Comparison of ENCODE assay signal across 14 mouse cellular contexts in the genomic region with DNA sequence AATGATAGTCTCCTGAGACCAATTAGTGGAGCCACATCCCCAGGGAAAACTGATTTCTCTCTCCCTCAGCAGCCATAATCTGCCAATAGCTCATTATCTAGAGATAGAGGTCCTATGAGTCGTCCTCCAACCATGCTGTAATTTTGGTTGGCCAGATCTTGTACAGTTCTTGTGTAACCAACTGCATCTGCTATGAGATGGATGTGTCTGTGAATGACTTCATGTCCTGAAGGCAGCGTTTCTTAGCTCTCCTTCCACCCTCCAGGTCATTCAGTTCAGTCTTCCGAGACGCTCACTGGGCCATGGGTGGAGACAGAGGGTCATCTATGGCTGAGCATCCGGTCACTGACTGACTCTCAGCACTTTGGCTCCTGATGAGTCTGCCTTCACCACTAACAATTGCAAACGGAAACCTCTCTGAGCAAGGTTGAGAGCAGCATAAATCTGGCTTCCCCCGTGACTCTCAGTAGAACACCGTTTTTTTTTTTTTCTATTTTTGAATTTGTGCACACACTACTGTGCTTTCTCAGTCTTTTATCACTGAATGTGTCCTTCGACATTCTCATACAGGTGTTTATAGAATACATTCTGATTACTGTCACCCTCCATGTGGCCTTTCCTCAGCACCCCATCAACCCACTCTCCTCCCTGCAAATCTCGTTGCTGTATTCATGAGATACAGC.
DNase-seq lines count a peak whose midpoint lies in the region; ATAC-seq and TF ChIP-seq lines count a peak whose summit lies in the region.
"Had no signal": no experiment of that assay in that cellular context is flagged by ENCODE, and none has a peak within 500 bp of the region (broad histone marks: within the 10 kb centered on the region; RNA-seq: fewer than 3 reads in every experiment).

No protein-coding gene starts in this region.

- 0 out of 2 replicates have a peak, but pooled peaks cover 1% of the 10 kb centered on the region for H3K36me3 ChIP-seq in heart, embryonic 14.5 days (ENCODE audit: control insufficient read depth, insufficient read depth, low read length)
- H3K36me3 ChIP-seq in C2C12 (ENCODE audit: control insufficient read depth, insufficient read depth) = peaks cover 78% of the 10 kb centered on the region
- peaks cover 9% of the 10 kb centered on the region for H3K36me3 ChIP-seq in embryonic facial prominence, embryonic 10.5 days (replicated peaks)
- H3K36me3 ChIP-seq in limb, embryonic 15.5 days = peaks cover 11% of the 10 kb centered on the region; the same call in 1 of the 2 replicates
- no peaks in the 10 kb centered on the region; the same call in 1 of the 2 replicates for H3K36me3 ChIP-seq in midbrain, embryonic 11.5 days (ENCODE audit: control insufficient read depth, insufficient read depth, low read length)

- no peak overlapping the region for H3ac ChIP-seq in C2C12 (ENCODE audit: control insufficient read depth, insufficient read length, low read depth)

- no peak for ATAC-seq in heart, embryonic 14.5 days (ENCODE audit: insufficient number of reproducible peaks, insufficient read depth, low FRiP score, low read depth)
- no peak for ATAC-seq in limb, embryonic 15.5 days (ENCODE audit: insufficient number of reproducible peaks, low FRiP score, low TSS enrichment, low read depth)
- ATAC-seq in midbrain, embryonic 11.5 days (ENCODE audit: low FRiP score) = no peak
- ATAC-seq: forebrain, embryonic 13.5 days had no signal

- no peak for DNase-seq in heart, postnatal 25 days (ENCODE audit: low spot score)
- no peak for DNase-seq in embryonic facial prominence, embryonic 10.5 days (ENCODE audit: low spot score)
- no peak for DNase-seq in right cerebral cortex, postnatal 36 days (ENCODE audit: low spot score in 2 of 2)
- no peak for DNase-seq in midbrain, embryonic 11.5 days (ENCODE audit: low spot score, missing footprints)
- no peak for DNase-seq in right cerebral cortex, postnatal 4 days
- DNase-seq: lung, embryonic 14.5 days; retina, postnatal 1 day; thymus, postnatal 36 days had no signal

- H3K27ac ChIP-seq in heart, embryonic 14.5 days (replicated peaks in 1 of 2; ENCODE audit: control insufficient read depth in 1 of 2, insufficient read depth in 1 of 2, low read depth in 2 of 2, low read length in 2 of 2) = peak overlapping the region; percentile 57 to 81
- H3K27ac ChIP-seq in embryonic facial prominence, embryonic 10.5 days (replicated peaks) = peak overlapping the region; percentile 72
- peak overlapping the region; percentile 85; the same call in 1 of the 2 replicates for H3K27ac ChIP-seq in limb, embryonic 15.5 days
- H3K27ac ChIP-seq in midbrain, embryonic 11.5 days (ENCODE audit: low read depth, low read length) = no peak overlapping the region
- H3K27ac ChIP-seq: forebrain, embryonic 13.5 days; neural tube, embryonic 12.5 days had no signal

- H3K4me3 ChIP-seq in heart, embryonic 14.5 days (ENCODE audit: control insufficient read depth in 1 of 2, insufficient read depth in 1 of 2, low read depth in 1 of 2, low read length in 2 of 2) = no peak overlapping the region
- no peak overlapping the region for H3K4me3 ChIP-seq in C2C12 (ENCODE audit: insufficient read depth, poor library complexity, severe bottlenecking)
- H3K4me3 ChIP-seq in embryonic facial prominence, embryonic 10.5 days = no peak overlapping the region
- H3K4me3 ChIP-seq in limb, embryonic 15.5 days = no peak overlapping the region
- H3K4me3 ChIP-seq in midbrain, embryonic 11.5 days (ENCODE audit: low read depth, low read length) = no peak overlapping the region
- H3K4me3 ChIP-seq: forebrain, embryonic 13.5 days; midbrain, embryonic 10.5 days; neural tube, embryonic 12.5 days had no signal

- WGBS in heart, embryonic 14.5 days = 62% methylated on average over 10 of the region's 10 CpGs
- 91% methylated on average over 10 of the region's 10 CpGs for WGBS in embryonic facial prominence, embryonic 10.5 days
- WGBS in limb, embryonic 15.5 days = 83% methylated on average over 10 of the region's 10 CpGs
- 90% methylated on average over 10 of the region's 10 CpGs for WGBS in midbrain, embryonic 11.5 days

- H3K27me3 ChIP-seq in heart, embryonic 14.5 days (ENCODE audit: control insufficient read depth, insufficient read depth, low read length) = no peaks in the 10 kb centered on the region
- H3K27me3 ChIP-seq in C2C12 (ENCODE audit: control insufficient read depth, insufficient read depth, insufficient read length) = no peaks in the 10 kb centered on the region
- no peaks in the 10 kb centered on the region for H3K27me3 ChIP-seq in embryonic facial prominence, embryonic 10.5 days (replicated peaks; ENCODE audit: low read depth, poor library complexity, severe bottlenecking)
- no peaks in the 10 kb centered on the region for H3K27me3 ChIP-seq in limb, embryonic 15.5 days
- H3K27me3 ChIP-seq in midbrain, embryonic 11.5 days (ENCODE audit: control insufficient read depth, insufficient read depth, low read length) = no peaks in the 10 kb centered on the region
- H3K27me3 ChIP-seq: forebrain, embryonic 13.5 days; neural tube, embryonic 12.5 days had no signal

- peaks cover 5% of the 10 kb centered on the region for H3K79me3 ChIP-seq in C2C12 (ENCODE audit: low read depth)

- intact Hi-C loops in heart, postnatal 25 days (cut with DNase I) = no loop called here

- no peak overlapping the region for H3K9ac ChIP-seq in heart, embryonic 14.5 days (ENCODE audit: low read length)
- no peak overlapping the region for H3K9ac ChIP-seq in limb, embryonic 15.5 days
- no peak overlapping the region for H3K9ac ChIP-seq in midbrain, embryonic 11.5 days (ENCODE audit: low read length)
- H3K9ac ChIP-seq: forebrain, embryonic 13.5 days; lung, embryonic 14.5 days; neural tube, embryonic 12.5 days had no signal

- H3K9me3 ChIP-seq in heart, embryonic 14.5 days (ENCODE audit: control insufficient read depth, low read length) = no peaks in the 10 kb centered on the region
- H3K9me3 ChIP-seq in embryonic facial prominence, embryonic 10.5 days = no peaks in the 10 kb centered on the region
- no peaks in the 10 kb centered on the region for H3K9me3 ChIP-seq in limb, embryonic 15.5 days
- no peaks in the 10 kb centered on the region for H3K9me3 ChIP-seq in midbrain, embryonic 11.5 days (ENCODE audit: control insufficient read depth, low read length)
- H3K9me3 ChIP-seq: forebrain, embryonic 13.5 days; midbrain, embryonic 10.5 days; neural tube, embryonic 12.5 days had no signal

- peaks cover 16 to 35% of the 10 kb centered on the region in 2 experiments for H3K4me1 ChIP-seq in heart, embryonic 14.5 days (ENCODE audit: control insufficient read depth in 2 of 2, insufficient read depth in 2 of 2, low read length in 2 of 2)
- H3K4me1 ChIP-seq in embryonic facial prominence, embryonic 10.5 days = peaks cover 35% of the 10 kb centered on the region
- peaks cover 18% of the 10 kb centered on the region for H3K4me1 ChIP-seq in limb, embryonic 15.5 days
- H3K4me1 ChIP-seq in midbrain, embryonic 11.5 days (ENCODE audit: control insufficient read depth, insufficient read depth, low read length) = no peaks in the 10 kb centered on the region
- H3K4me1 ChIP-seq: neural tube, embryonic 12.5 days had no signal

- TF ChIP-seq CTCF in C2C12 (IDR thresholded peaks at IDR 0.05; ENCODE audit: control insufficient read depth, insufficient read depth, insufficient read length) = no peak

- no peak overlapping the region for H3K4me2 ChIP-seq in heart, embryonic 14.5 days (ENCODE audit: low read length)
- no peak overlapping the region for H3K4me2 ChIP-seq in limb, embryonic 15.5 days
- no peak overlapping the region for H3K4me2 ChIP-seq in midbrain, embryonic 11.5 days
- H3K4me2 ChIP-seq: forebrain, embryonic 13.5 days; lung, embryonic 14.5 days; neural tube, embryonic 12.5 days had no signal

- no peaks in the 10 kb centered on the region for H3K79me2 ChIP-seq in C2C12 (ENCODE audit: control insufficient read depth, insufficient read depth)

TF ChIP-seq in C2C12, 6 proteins besides CTCF, POLR2A, EP300 and RAD21:
- no peak for TF ChIP-seq MYOG (IDR thresholded peaks at IDR 0.05; ENCODE audit: control insufficient read depth, extremely low read depth, insufficient read length)
- TF ChIP-seq MAX (IDR thresholded peaks at IDR 0.05) = peak; percentile 35
- no peak for TF ChIP-seq USF1 (IDR thresholded peaks at IDR 0.05; ENCODE audit: low read depth)
- TF ChIP-seq CEBPB (IDR thresholded peaks at IDR 0.05; ENCODE audit: low read depth) = peak; percentile 81
- TF ChIP-seq MYOD1 (IDR thresholded peaks at IDR 0.05; ENCODE audit: control insufficient read depth, insufficient read length, low read depth) = peak; percentile 39
- peak; percentile 18 for TF ChIP-seq FOSL1 (IDR thresholded peaks at IDR 0.05; ENCODE audit: insufficient read depth, low read length, poor library complexity, severe bottlenecking)
